Mouse (Mus musculus): ENCODE measurements around the gene Zfr. TPM values are rescaled to one million over a fixed set of nuclear protein-coding genes. Genes with fewer than 3 reads are reported as not detected.

Zfr gene
- polyA plus RNA-seq, 1 experiment from 2014 or later, result 115 TPM

DNA sequence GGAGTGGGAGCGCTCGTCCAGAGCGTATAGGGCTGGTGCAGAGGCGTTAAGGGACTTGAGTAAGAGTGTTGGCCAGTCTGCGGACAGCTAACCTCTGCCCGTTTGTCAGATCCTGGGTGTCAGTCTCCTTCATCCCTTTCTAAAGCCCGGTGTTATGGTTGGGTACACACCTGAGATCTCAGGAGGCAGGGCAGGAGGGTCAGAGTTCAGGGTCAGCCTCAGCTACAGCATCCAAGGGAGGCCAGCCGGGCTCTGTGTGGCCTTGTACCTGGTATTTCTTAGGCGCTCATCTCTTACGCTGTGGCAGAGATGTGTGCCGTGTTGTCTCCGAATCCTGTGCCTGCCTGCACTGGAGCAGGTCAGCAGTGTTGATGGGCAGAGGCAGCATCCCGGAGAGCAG lies 103.5 kb downstream of the Zfr start:
- Histone ChIP-seq H3K36me3 (no peaks in the 10 kb centered on the region), H3K9ac (no peak overlapping the region), H3K4me3 (no peak overlapping the region), H3K27ac (no peak overlapping the region), H3K4me2 (replicated peaks) (no peak overlapping the region), H3K27me3 (no peaks in the 10 kb centered on the region), H3K4me1 (peaks cover 12% of the 10 kb centered on the region), H3K9me3 (no peaks in the 10 kb centered on the region)
- ATAC-seq (ENCODE audit: insufficient number of reproducible peaks, insufficient read depth, low FRiP score, low TSS enrichment), result no peak
- 85% methylated on average over 13 of the region's 13 CpGs for WGBS

DNA sequence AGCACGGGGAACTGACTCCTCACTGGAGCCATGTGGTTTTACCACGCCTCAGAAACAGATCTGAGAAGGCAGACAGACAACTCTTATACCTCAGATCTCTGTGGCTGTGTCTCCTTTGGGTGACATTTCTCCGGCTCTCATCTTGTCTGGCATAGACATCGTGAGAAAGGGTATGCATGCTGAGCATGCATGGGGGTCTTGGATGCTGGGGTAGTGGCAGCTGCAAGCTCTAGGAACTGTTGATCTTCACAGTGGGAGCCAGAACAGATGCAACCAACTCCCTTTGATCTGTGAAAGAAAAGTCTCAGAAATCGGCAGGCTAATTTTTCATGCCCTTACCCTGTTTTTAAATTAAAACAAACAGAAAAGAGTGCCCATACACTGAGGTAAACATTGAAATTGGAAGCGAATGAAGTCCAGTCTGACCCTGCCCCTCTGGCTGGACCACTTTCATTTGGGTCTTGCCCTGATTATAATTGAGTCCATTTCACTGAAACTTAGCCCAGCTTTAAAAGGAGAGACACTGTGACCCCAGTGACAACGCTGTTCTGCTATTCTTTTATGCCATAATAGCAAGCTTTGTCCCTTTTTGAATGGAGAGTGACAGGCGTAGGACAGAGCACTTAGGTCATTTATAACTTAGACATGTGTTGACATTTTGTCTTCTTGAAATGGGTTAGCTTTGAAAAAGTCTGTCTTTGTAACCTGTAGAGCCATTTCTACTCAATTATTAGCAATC lies 105.1 kb downstream of the Zfr start:
- no peaks in the 10 kb centered on the region for H3K9me3 ChIP-seq
- H3K4me1 ChIP-seq, result peaks cover 12% of the 10 kb centered on the region
- no peak for ATAC-seq (ENCODE audit: insufficient number of reproducible peaks, insufficient read depth, low FRiP score, low TSS enrichment)
- 23% methylated on average over 8 of the region's 8 CpGs for WGBS
- H3K4me3 ChIP-seq, result no peak overlapping the region
- no peaks in the 10 kb centered on the region for H3K27me3 ChIP-seq
- peak overlapping the region; percentile 50 for H3K27ac ChIP-seq
- H3K36me3 ChIP-seq, result no peaks in the 10 kb centered on the region
- H3K4me2 ChIP-seq (replicated peaks), result no peak overlapping the region
- no peak overlapping the region for H3K9ac ChIP-seq

DNA sequence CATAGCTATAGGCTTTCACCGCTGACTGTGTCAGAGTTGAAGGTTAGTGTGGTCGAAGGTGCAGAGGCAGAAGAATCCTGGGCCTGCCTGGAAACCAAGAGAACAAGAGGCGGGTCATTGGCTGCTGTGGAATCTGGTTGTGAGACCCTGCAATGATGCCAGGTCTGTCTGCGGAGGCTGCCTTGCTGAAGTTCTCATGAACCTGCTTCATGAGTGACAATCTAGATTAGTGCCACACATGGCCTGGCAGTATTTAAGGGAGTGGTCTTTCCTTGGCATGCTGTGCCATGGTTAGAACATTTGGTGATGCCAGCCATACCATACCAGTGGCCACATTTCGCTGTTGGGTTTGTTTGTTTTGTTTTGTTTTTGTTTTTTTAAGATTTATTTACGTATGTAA lies 105.8 kb downstream of the Zfr start:
- Histone ChIP-seq H3K4me2 (replicated peaks) (no peak overlapping the region), H3K9me3 (no peaks in the 10 kb centered on the region), H3K27me3 (no peaks in the 10 kb centered on the region), H3K4me1 (peaks cover 12% of the 10 kb centered on the region), H3K4me3 (no peak overlapping the region), H3K9ac (no peak overlapping the region), H3K27ac (no peak overlapping the region), H3K36me3 (no peaks in the 10 kb centered on the region)
- no peak for ATAC-seq (ENCODE audit: insufficient number of reproducible peaks, insufficient read depth, low FRiP score, low TSS enrichment)
- WGBS, result 79% methylated on average over 6 of the region's 6 CpGs

DNA sequence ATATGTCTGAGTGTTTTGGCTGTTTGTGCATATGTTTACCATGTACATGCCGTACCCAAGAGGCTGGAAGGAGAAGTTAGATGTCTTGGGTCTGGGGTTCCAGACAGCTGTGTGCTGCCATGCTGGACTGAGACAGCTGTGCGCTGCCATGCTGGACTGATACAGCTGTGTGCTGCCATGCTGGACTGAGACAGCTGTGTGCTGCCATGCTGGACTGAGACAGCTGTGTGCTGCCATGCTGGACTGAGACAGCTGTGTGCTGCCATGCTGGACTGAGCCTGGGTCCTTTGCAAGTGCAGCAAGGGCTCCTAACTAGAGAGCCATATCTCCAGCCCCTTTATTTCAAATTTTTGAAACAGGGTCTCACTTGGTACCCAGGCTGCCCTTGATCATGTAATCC lies 106.6 kb downstream of the Zfr start:
- Histone ChIP-seq H3K4me3 (no peak overlapping the region), H3K4me1 (peaks cover 12% of the 10 kb centered on the region), H3K4me2 (replicated peaks) (no peak overlapping the region), H3K36me3 (no peaks in the 10 kb centered on the region), H3K27ac (no peak overlapping the region), H3K27me3 (no peaks in the 10 kb centered on the region), H3K9me3 (no peaks in the 10 kb centered on the region), H3K9ac (no peak overlapping the region)
- no peak for ATAC-seq (ENCODE audit: insufficient number of reproducible peaks, insufficient read depth, low FRiP score, low TSS enrichment)
- WGBS, result 93% methylated on average over 2 of the region's 2 CpGs

- H3K36me3 ChIP-seq, result no peaks in the 10 kb centered on the region
- H3K9ac ChIP-seq, result no peak overlapping the region
- H3K9me3 ChIP-seq, result no peaks in the 10 kb centered on the region
- 58% methylated on average over 4 of the region's 4 CpGs for WGBS
- H3K4me1 ChIP-seq, result peaks cover 12% of the 10 kb centered on the region
- no peak overlapping the region for H3K27ac ChIP-seq
- no peaks in the 10 kb centered on the region for H3K27me3 ChIP-seq
- H3K4me2 ChIP-seq (replicated peaks), result no peak overlapping the region
- ATAC-seq (ENCODE audit: insufficient number of reproducible peaks, insufficient read depth, low FRiP score, low TSS enrichment), result no peak
- no peak overlapping the region for H3K4me3 ChIP-seq
These were observed 107.4 kb downstream of the Zfr start for GRCm38 (mm10) chr15:12225062-12225461.

DNA sequence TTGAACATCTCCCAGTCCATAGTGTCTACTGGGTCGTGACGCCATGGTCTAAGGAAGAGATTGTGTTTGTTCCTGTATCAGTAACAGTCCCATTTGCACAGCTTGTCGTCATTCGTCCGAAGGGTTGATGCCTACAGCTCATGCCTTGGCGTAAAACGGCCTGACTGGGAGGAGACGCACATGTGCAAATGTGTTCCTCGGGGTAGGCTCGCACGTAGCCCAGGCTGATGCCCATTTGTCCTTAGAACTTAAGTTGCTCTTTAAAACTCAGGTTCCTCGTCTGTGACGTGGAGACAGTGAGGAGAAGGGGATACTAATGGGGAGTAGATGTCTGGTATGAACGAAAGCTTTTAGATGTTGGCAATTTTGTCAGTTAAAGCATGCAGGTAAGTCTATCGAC lies 109.3 kb downstream of the Zfr start:
- H3K36me3 ChIP-seq, result 0 out of 2 replicates have a peak, but pooled peaks cover 5% of the 10 kb centered on the region
- 93% methylated on average over 15 of the region's 15 CpGs for WGBS
- no peak overlapping the region for H3K4me3 ChIP-seq
- no peaks in the 10 kb centered on the region for H3K9me3 ChIP-seq
- ATAC-seq (ENCODE audit: insufficient number of reproducible peaks, insufficient read depth, low FRiP score, low TSS enrichment), result no peak
- peaks cover 10% of the 10 kb centered on the region for H3K4me1 ChIP-seq
- no peaks in the 10 kb centered on the region for H3K27me3 ChIP-seq
- H3K9ac ChIP-seq, result no peak overlapping the region
- no peak overlapping the region for H3K27ac ChIP-seq
- no peak overlapping the region for H3K4me2 ChIP-seq (replicated peaks)

- Histone ChIP-seq H3K36me3 (peaks cover 10% of the 10 kb centered on the region), H3K4me2 (replicated peaks) (no peak overlapping the region), H3K27me3 (no peaks in the 10 kb centered on the region), H3K4me1 (peaks cover 10% of the 10 kb centered on the region), H3K27ac (no peak overlapping the region), H3K4me3 (no peak overlapping the region), H3K9me3 (no peaks in the 10 kb centered on the region), H3K9ac (no peak overlapping the region)
- 71% methylated on average over 4 of the region's 4 CpGs for WGBS
- ATAC-seq (ENCODE audit: insufficient number of reproducible peaks, insufficient read depth, low FRiP score, low TSS enrichment), result no peak
These were observed 109.7 kb downstream of the Zfr start for GRCm38 (mm10) chr15:12227355-12227754.

GRCm38 (mm10) chr15:12229603-12230242 lies 112.1 kb downstream of the Zfr start:
- Histone ChIP-seq H3K4me2 (replicated peaks) (no peak overlapping the region), H3K9ac (no peak overlapping the region), H3K27ac (no peak overlapping the region), H3K4me3 (no peak overlapping the region), H3K27me3 (no peaks in the 10 kb centered on the region), H3K9me3 (no peaks in the 10 kb centered on the region), H3K36me3 (peaks cover 26% of the 10 kb centered on the region), H3K4me1 (peaks cover 4% of the 10 kb centered on the region; the same call in 1 of the 2 replicates)
- WGBS, result 81% methylated on average over 10 of the region's 10 CpGs
- no peak for ATAC-seq (ENCODE audit: insufficient number of reproducible peaks, insufficient read depth, low FRiP score, low TSS enrichment)

DNA sequence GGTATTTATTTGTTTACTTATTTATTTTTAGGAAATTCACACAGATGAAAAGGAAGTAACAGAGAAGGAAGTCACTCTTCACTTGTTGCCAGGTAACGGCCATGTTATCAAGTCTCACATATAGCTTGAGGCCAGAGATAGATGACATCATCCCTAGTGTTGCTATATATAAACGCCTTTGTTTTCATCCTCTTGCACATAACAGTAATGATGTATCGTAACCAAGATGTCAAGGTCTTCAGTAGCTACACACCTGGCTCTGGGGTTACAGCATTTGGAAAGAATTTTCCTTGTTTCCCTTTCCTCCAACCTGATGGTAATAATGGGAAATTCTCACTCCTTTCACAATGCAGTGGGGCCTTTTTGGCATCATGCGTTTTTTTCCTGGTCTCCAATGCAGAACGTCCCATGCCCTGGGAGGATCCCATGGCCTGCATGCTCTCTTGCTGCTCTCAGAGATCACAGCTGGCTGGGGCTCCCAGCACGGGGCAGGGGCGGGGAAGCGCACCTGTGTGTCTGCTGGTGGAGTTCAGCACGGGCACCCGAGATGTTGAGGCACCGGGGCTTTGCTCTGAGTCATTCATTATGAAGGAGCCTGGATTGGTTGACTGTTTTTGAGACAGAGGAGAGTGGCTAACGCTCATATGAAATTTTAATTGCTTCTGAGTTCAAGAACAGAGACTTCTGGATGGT lies 112.8 kb downstream of the Zfr start:
- 66% methylated on average over 12 of the region's 12 CpGs for WGBS
- Histone ChIP-seq H3K9ac (no peak overlapping the region), H3K9me3 (no peaks in the 10 kb centered on the region), H3K4me2 (replicated peaks) (no peak overlapping the region), H3K27me3 (no peaks in the 10 kb centered on the region), H3K36me3 (peaks cover 26% of the 10 kb centered on the region), H3K4me3 (no peak overlapping the region), H3K27ac (no peak overlapping the region), H3K4me1 (peaks cover 4% of the 10 kb centered on the region; the same call in 1 of the 2 replicates)
- ATAC-seq (ENCODE audit: insufficient number of reproducible peaks, insufficient read depth, low FRiP score, low TSS enrichment), result no peak

DNA sequence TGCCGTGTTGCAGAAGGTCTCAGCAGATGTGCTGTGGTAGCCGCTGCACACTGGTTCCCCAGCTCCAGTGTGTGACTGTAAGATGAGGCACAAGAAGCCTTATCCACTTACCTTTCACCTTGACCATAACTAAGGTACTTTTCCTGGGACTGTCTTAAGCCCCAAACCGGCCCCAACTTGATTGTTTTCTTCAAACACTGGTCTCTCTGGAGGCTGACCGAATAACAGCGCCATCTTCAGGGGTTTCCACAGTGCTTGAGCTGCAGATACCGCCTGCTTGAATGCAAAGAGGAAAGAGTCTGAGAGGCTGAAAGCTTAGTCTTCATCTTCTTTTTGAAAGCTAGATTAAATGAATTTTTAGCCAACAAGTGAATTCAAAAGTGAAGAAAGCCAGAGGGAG lies 113.8 kb downstream of the Zfr start:
- no peak overlapping the region for H3K9ac ChIP-seq
- ATAC-seq (ENCODE audit: insufficient number of reproducible peaks, insufficient read depth, low FRiP score, low TSS enrichment), result no peak
- whole genome bisulfite sequencing, result 81% methylated on average over 6 of the region's 6 CpGs
- no peak overlapping the region for H3K4me3 ChIP-seq
- no peaks in the 10 kb centered on the region for H3K9me3 ChIP-seq
- no peak overlapping the region for H3K4me2 ChIP-seq (replicated peaks)
- H3K27me3 ChIP-seq, result no peaks in the 10 kb centered on the region
- peaks cover 31% of the 10 kb centered on the region for H3K36me3 ChIP-seq
- peaks cover 4% of the 10 kb centered on the region; the same call in 1 of the 2 replicates for H3K4me1 ChIP-seq
- no peak overlapping the region for H3K27ac ChIP-seq

DNA sequence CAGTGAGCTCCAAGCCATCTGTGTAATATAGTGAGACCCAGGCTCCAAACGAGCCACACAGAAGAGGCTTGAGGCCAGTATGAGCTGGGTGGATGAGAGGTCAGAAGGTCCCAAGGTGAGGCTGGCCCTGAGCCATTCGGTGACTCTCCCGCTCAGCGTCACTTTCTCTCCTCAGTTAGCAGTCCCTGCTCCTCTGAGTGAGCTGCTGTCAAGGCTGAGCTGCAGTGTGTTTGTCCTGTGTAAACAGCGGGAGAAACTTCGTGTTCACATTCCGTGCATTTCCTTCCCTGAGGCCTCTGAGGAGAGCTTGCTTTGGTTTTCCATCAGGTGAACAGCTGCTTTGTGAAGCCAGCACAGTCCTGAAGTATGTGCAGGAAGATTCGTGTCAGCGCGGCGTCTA lies 114.8 kb downstream of the Zfr start:
- no peak overlapping the region for H3K4me2 ChIP-seq (replicated peaks)
- 68% methylated on average over 11 of the region's 11 CpGs for WGBS
- H3K9ac ChIP-seq, result no peak overlapping the region
- H3K4me1 ChIP-seq, result peaks cover 4% of the 10 kb centered on the region; the same call in 1 of the 2 replicates
- H3K36me3 ChIP-seq, result peaks cover 35% of the 10 kb centered on the region
- H3K4me3 ChIP-seq, result no peak overlapping the region
- no peaks in the 10 kb centered on the region for H3K9me3 ChIP-seq
- no peak overlapping the region for H3K27ac ChIP-seq
- ATAC-seq (ENCODE audit: insufficient number of reproducible peaks, insufficient read depth, low FRiP score, low TSS enrichment), result peak; percentile 60; the same call in 1 of the 2 replicates
- H3K27me3 ChIP-seq, result no peaks in the 10 kb centered on the region

- Histone ChIP-seq H3K27ac (no peak overlapping the region), H3K27me3 (no peaks in the 10 kb centered on the region), H3K36me3 (peaks cover 40% of the 10 kb centered on the region), H3K9me3 (no peaks in the 10 kb centered on the region), H3K9ac (no peak overlapping the region), H3K4me3 (no peak overlapping the region), H3K4me1 (peaks cover 4% of the 10 kb centered on the region; the same call in 1 of the 2 replicates), H3K4me2 (replicated peaks) (no peak overlapping the region)
- no peak for ATAC-seq (ENCODE audit: insufficient number of reproducible peaks, insufficient read depth, low FRiP score, low TSS enrichment)
- 93% methylated on average over 4 of the region's 4 CpGs for WGBS
These were observed 115.4 kb downstream of the Zfr start for GRCm38 (mm10) chr15:12233021-12233420.
